Mouse (Mus musculus): Measurements from ENCODE around the gene Aldh4a1.

DNA sequence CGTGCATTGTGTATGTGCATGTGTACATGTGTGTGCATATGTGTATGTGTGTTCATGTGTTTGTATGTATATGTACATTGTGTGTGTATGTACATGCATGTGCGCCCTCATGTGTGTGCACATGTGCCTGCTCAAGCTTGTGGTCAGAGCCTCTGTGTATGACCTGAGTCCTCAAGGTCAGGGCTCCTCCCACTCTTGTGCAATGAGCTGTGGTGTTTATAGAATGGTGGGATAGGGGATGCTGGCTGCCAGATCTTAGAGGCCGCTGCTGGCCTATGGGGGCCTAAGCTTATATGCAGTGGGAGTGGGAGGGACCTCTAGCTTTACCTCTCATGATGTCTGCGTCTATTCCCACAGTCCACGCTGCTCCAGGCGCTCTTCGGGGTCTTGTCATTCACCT lies 37.0 kb upstream of the Aldh4a1 start:
- TF ChIP-seq CTCF (IDR thresholded peaks at IDR 0.05; ENCODE audit: low read depth) (no peak), EP300 (IDR thresholded peaks at IDR 0.05; ENCODE audit: low read depth) (no peak)

Measured in heart, postnatal 0 days (tissue).